Mouse (Mus musculus) embryo, embryonic 10 days (tissue): ENCODE measurements around the gene Izumo2.

Experiments
- DNase-seq: peaks from one replicate; pipeline ENCODE4 v3.0.0-alpha.2; 2015; ENCODE audit warnings: low spot score

Gene Izumo2

GRCm38 (mm10) chr7:44708574-44708973 is at the start of gene Izumo2:
Gene Izumo2 (plus strand): TSS chr7:44708742.
- no peak for DNase-seq

GRCm38 (mm10) chr7:44661219-44661618 is 47.3 kb upstream of the Izumo2 start:
- DNase-seq: no peak

GRCm38 (mm10) chr7:44662168-44662567 is 46.4 kb upstream of the Izumo2 start:
- DNase-seq: peak; percentile 34

GRCm38 (mm10) chr7:44662569-44662968 is 46.0 kb upstream of the Izumo2 start:
- DNase-seq: no peak

GRCm38 (mm10) chr7:44663546-44663945 is 45.0 kb upstream of the Izumo2 start:
- no peak for DNase-seq

- DNase-seq: no peak
Observed at GRCm38 (mm10) chr7:44664731-44665130, 43.8 kb upstream of the Izumo2 start.

- no peak for DNase-seq
Observed at GRCm38 (mm10) chr7:44666462-44666861, 42.1 kb upstream of the Izumo2 start.

- no peak for DNase-seq
Observed at GRCm38 (mm10) chr7:44667996-44668738, 40.4 kb upstream of the Izumo2 start.

GRCm38 (mm10) chr7:44669103-44669502 is 39.4 kb upstream of the Izumo2 start:
- no peak for DNase-seq

GRCm38 (mm10) chr7:44670803-44671202 is 37.7 kb upstream of the Izumo2 start, which contains the start of gene Myh14:
Gene Myh14 (minus strand): TSS chr7:44670843.
- DNase-seq: peak; percentile 94

GRCm38 (mm10) chr7:44672193-44672592 is 36.3 kb upstream of the Izumo2 start:
- no peak for DNase-seq

GRCm38 (mm10) chr7:44674511-44674910 is 34.0 kb upstream of the Izumo2 start:
- DNase-seq: no peak

- no peak for DNase-seq
Observed at GRCm38 (mm10) chr7:44675171-44675570, 33.4 kb upstream of the Izumo2 start.

- DNase-seq: no peak
Observed at GRCm38 (mm10) chr7:44676126-44676525, 32.4 kb upstream of the Izumo2 start.

GRCm38 (mm10) chr7:44676611-44677010 is 31.9 kb upstream of the Izumo2 start:
- DNase-seq: no peak

GRCm38 (mm10) chr7:44683656-44684055 is 24.9 kb upstream of the Izumo2 start:
- no peak for DNase-seq

- DNase-seq: no peak
Observed at GRCm38 (mm10) chr7:44685531-44686402, 22.8 kb upstream of the Izumo2 start.

- no peak for DNase-seq
Observed at GRCm38 (mm10) chr7:44688890-44689289, 19.7 kb upstream of the Izumo2 start.

- DNase-seq: no peak
Observed at GRCm38 (mm10) chr7:44689331-44689730, 19.2 kb upstream of the Izumo2 start.

- DNase-seq: no peak
Observed at GRCm38 (mm10) chr7:44693427-44694175, 14.9 kb upstream of the Izumo2 start.

- no peak for DNase-seq
Observed at GRCm38 (mm10) chr7:44695223-44695622, 13.3 kb upstream of the Izumo2 start.

- DNase-seq: peak; percentile 35
Observed at GRCm38 (mm10) chr7:44697191-44697710, 11.3 kb upstream of the Izumo2 start.
